Mouse (Mus musculus): ENCODE data around the gene Ghr. TPM values are rescaled to one million over a fixed set of nuclear protein-coding genes. Genes with fewer than 3 reads are reported as not detected.
A peak's percentile ranks its signal among the peaks of the same experiment; 100 is the strongest.

Gene Ghr
- total RNA-seq, 2 experiments from 2014 or later: 10.7 to 11.4 TPM

- no peak overlapping the region for H3K4me3 ChIP-seq
- no peak overlapping the region for H3K27ac ChIP-seq
- no peak for DNase-seq (ENCODE audit: low spot score in 2 of 2)
- TF ChIP-seq CTCF (conservative IDR thresholded peaks at IDR 0.05): no peak
Observed at GRCm38 (mm10) chr15:3323041-3323440, 260.3 kb downstream of the Ghr start.

GRCm38 (mm10) chr15:3319929-3320328, 263.4 kb downstream of the Ghr start:
- no peak overlapping the region for H3K4me3 ChIP-seq
- no peak for TF ChIP-seq CTCF (conservative IDR thresholded peaks at IDR 0.05)
- no peak for DNase-seq (ENCODE audit: low spot score in 2 of 2)
- no peak overlapping the region for H3K27ac ChIP-seq

- TF ChIP-seq CTCF (conservative IDR thresholded peaks at IDR 0.05): no peak
- no peak for DNase-seq (ENCODE audit: low spot score in 2 of 2)
- Histone ChIP-seq H3K27ac (no peak overlapping the region), H3K4me3 (no peak overlapping the region)
Observed at GRCm38 (mm10) chr15:3316617-3317016, 266.7 kb downstream of the Ghr start.

- no peak overlapping the region for H3K27ac ChIP-seq
- no peak for TF ChIP-seq CTCF (conservative IDR thresholded peaks at IDR 0.05)
- DNase-seq (ENCODE audit: low spot score in 2 of 2): peak in 1 of 2 experiments; percentile 21
- no peak overlapping the region for H3K4me3 ChIP-seq
Observed at GRCm38 (mm10) chr15:3312937-3313336, 270.4 kb downstream of the Ghr start.

GRCm38 (mm10) chr15:3309856-3310255, 273.4 kb downstream of the Ghr start:
- DNase-seq (ENCODE audit: low spot score in 2 of 2): no peak
- TF ChIP-seq CTCF (conservative IDR thresholded peaks at IDR 0.05): no peak

GRCm38 (mm10) chr15:3303426-3303825, 279.9 kb downstream of the Ghr start, which contains the start of gene Ccdc152:
TSS of gene Ccdc152 (minus strand) at chr15:3303526.
- H3K27ac ChIP-seq: no peak within 1 kb of the TSS
- TF ChIP-seq CTCF (conservative IDR thresholded peaks at IDR 0.05): no peak

More at GRCm38 (mm10) chr15:3309856-3310255, 273.4 kb downstream of the Ghr start:
- H3K27ac ChIP-seq: no peak overlapping the region
- no peak overlapping the region for H3K4me3 ChIP-seq

GRCm38 (mm10) chr15:3300361-3301100, 282.8 kb downstream of the Ghr start:
- Histone ChIP-seq H3K4me3 (no peak overlapping the region), H3K27ac (no peak overlapping the region)
- DNase-seq (ENCODE audit: low spot score in 2 of 2): no peak
- no peak for TF ChIP-seq CTCF (conservative IDR thresholded peaks at IDR 0.05)

More at GRCm38 (mm10) chr15:3303426-3303825, 279.9 kb downstream of the Ghr start, which contains the start of gene Ccdc152:
- no peak for DNase-seq (ENCODE audit: low spot score in 2 of 2)
- H3K4me3 ChIP-seq: no peak within 1 kb of the TSS

GRCm38 (mm10) chr15:3297615-3298014, 285.7 kb downstream of the Ghr start:
- no peak overlapping the region for H3K4me3 ChIP-seq
- TF ChIP-seq CTCF (conservative IDR thresholded peaks at IDR 0.05): no peak
- no peak overlapping the region for H3K27ac ChIP-seq
- DNase-seq (ENCODE audit: low spot score in 2 of 2): no peak

- Histone ChIP-seq H3K27ac (no peak overlapping the region), H3K4me3 (no peak overlapping the region)
- TF ChIP-seq CTCF (conservative IDR thresholded peaks at IDR 0.05): peak; percentile 76
- no peak for DNase-seq (ENCODE audit: low spot score in 2 of 2)
Observed at GRCm38 (mm10) chr15:3295986-3296385, 287.3 kb downstream of the Ghr start.

GRCm38 (mm10) chr15:3293477-3293876, 289.8 kb downstream of the Ghr start:
- TF ChIP-seq CTCF (conservative IDR thresholded peaks at IDR 0.05): no peak
- no peak for DNase-seq (ENCODE audit: low spot score in 2 of 2)
- H3K27ac ChIP-seq: no peak overlapping the region
- H3K4me3 ChIP-seq: no peak overlapping the region

GRCm38 (mm10) chr15:3290435-3290834, 292.9 kb downstream of the Ghr start:
- H3K4me3 ChIP-seq: no peak overlapping the region
- no peak overlapping the region for H3K27ac ChIP-seq
- DNase-seq (ENCODE audit: low spot score in 2 of 2): no peak
- TF ChIP-seq CTCF (conservative IDR thresholded peaks at IDR 0.05): no peak

- H3K27ac ChIP-seq: no peak overlapping the region
- TF ChIP-seq CTCF (conservative IDR thresholded peaks at IDR 0.05): no peak
- H3K4me3 ChIP-seq: no peak overlapping the region
- no peak for DNase-seq (ENCODE audit: low spot score in 2 of 2)
Observed at GRCm38 (mm10) chr15:3286032-3286431, 297.3 kb downstream of the Ghr start.

GRCm38 (mm10) chr15:3281737-3282136, 301.6 kb downstream of the Ghr start:
- no peak for TF ChIP-seq CTCF (conservative IDR thresholded peaks at IDR 0.05)
- H3K4me3 ChIP-seq: no peak overlapping the region
- no peak overlapping the region for H3K27ac ChIP-seq
- no peak for DNase-seq (ENCODE audit: low spot score in 2 of 2)

- DNase-seq (ENCODE audit: low spot score in 2 of 2): no peak
- Histone ChIP-seq H3K27ac (no peak overlapping the region), H3K4me3 (no peak overlapping the region)
- no peak for TF ChIP-seq CTCF (conservative IDR thresholded peaks at IDR 0.05)
Observed at GRCm38 (mm10) chr15:3281216-3281615, 302.1 kb downstream of the Ghr start.

Measured in layer of hippocampus, adult 2 months (tissue).